Mouse (Mus musculus) embryonic facial prominence, embryonic 10.5 days (tissue): ENCODE results near the gene Fcer1g. TPM values are rescaled to one million over a fixed set of nuclear protein-coding genes. Genes with fewer than 3 reads are reported as not detected.
A peak's percentile ranks its signal among the peaks of the same experiment; 100 is the strongest.

Source experiments
- DNase-seq: peaks from one replicate; pipeline ENCODE4 v3.0.0-alpha.2; 2017; ENCODE audit warnings: low spot score
- H3K27ac ChIP-seq: fragments of 300-500 bp; sonication (generic); replicated peaks from 2 replicates; pipeline ENCODE4 v1.5.1; 2016; ENCODE audit warnings: mild to moderate bottlenecking
- H3K27me3 ChIP-seq: fragments of 300-500 bp; sonication (generic); replicated peaks from 2 replicates; pipeline ENCODE4 v1.6.1; 2016; ENCODE audit warnings: low read depth, mild to moderate bottlenecking; ENCODE audit not compliant: poor library complexity, severe bottlenecking
- H3K36me3 ChIP-seq: fragments of 300-500 bp; sonication (generic); replicated peaks from 2 replicates; pipeline ENCODE4 v1.6.1; 2016; ENCODE audit warnings: mild to moderate bottlenecking, moderate library complexity
- H3K4me1 ChIP-seq: fragments of 300-500 bp; sonication (generic); 2 replicates; pipeline ENCODE4 v1.6.1; 2016
- H3K4me3 ChIP-seq: fragments of 300-500 bp; sonication (generic); 2 replicates; pipeline ENCODE4 v1.5.1; 2016; ENCODE audit warnings: mild to moderate bottlenecking, moderate library complexity
- H3K9me3 ChIP-seq: fragments of 300-500 bp; sonication (generic); 2 replicates; pipeline ENCODE4 v1.6.1; 2016; ENCODE audit warnings: mild to moderate bottlenecking
- WGBS: fragments of 180-500 bp; shearing (Covaris S2); methylation state at CpG from one replicate; pipeline ENCODE4 v1.1.7; 2016; 5-methylcytosine and 5-hydroxymethylcytosine counted together
- polyA plus RNA-seq: library from polyadenylated mRNA; unstranded; fragments of >200 nt; fragmentation: Nextera tagmentation; extraction: Ambion mirVana; gene quantifications from 2 replicates; pipeline ENCODE4 v1.2.1, GENCODE M21; 2016

Gene Fcer1g
- polyA plus RNA-seq, 1 experiment from 2014 or later = 16.5 TPM

- Histone ChIP-seq H3K36me3 (peaks cover 23% of the 10 kb centered on the region), H3K27me3 (no peaks in the 10 kb centered on the region), H3K9me3 (no peaks in the 10 kb centered on the region), H3K4me3 (no peak overlapping the region), H3K27ac (no peak overlapping the region), H3K4me1 (peaks cover 24% of the 10 kb centered on the region)
- WGBS = 91% methylated on average over 18 of the region's 18 CpGs
- DNase-seq = no peak
Observed at GRCm38 (mm10) chr1:171216241-171216955, 17.8 kb downstream of the Fcer1g start.

- 71% methylated on average over 10 of the region's 10 CpGs for WGBS
Observed at GRCm38 (mm10) chr1:171213801-171214496, 20.2 kb downstream of the Fcer1g start, which contains the start of gene Nr1i3. Nr1i3 (plus strand) TSS chr1:171213970.

GRCm38 (mm10) chr1:171212854-171213253 is 21.3 kb downstream of the Fcer1g start:
- H3K27me3 ChIP-seq = no peaks in the 10 kb centered on the region
- H3K36me3 ChIP-seq = no peaks in the 10 kb centered on the region
- H3K4me1 ChIP-seq = peaks cover 20% of the 10 kb centered on the region
- no peaks in the 10 kb centered on the region for H3K9me3 ChIP-seq
- DNase-seq = no peak
- no peak overlapping the region for H3K4me3 ChIP-seq
- H3K27ac ChIP-seq = no peak overlapping the region
- WGBS = 38% methylated on average over 3 of the region's 3 CpGs

More at GRCm38 (mm10) chr1:171213801-171214496, 20.2 kb downstream of the Fcer1g start, which contains the start of gene Nr1i3:
- H3K27ac ChIP-seq = no peak within 1 kb of the TSS; the same call in 1 of the 2 replicates
- H3K27me3 ChIP-seq = no peaks in the 10 kb centered on the region
- peaks cover 8% of the 10 kb centered on the region for H3K36me3 ChIP-seq
- H3K9me3 ChIP-seq = no peaks in the 10 kb centered on the region
- no peak for DNase-seq
- peaks cover 20% of the 10 kb centered on the region for H3K4me1 ChIP-seq
- no peak within 1 kb of the TSS for H3K4me3 ChIP-seq

- DNase-seq = no peak
- no peaks in the 10 kb centered on the region for H3K9me3 ChIP-seq
- no peak overlapping the region for H3K27ac ChIP-seq
- no peaks in the 10 kb centered on the region for H3K36me3 ChIP-seq
- peaks cover 20% of the 10 kb centered on the region for H3K4me1 ChIP-seq
- no peaks in the 10 kb centered on the region for H3K27me3 ChIP-seq
- WGBS = 29% methylated on average over 4 of the region's 4 CpGs
- no peak overlapping the region for H3K4me3 ChIP-seq
Observed at GRCm38 (mm10) chr1:171209409-171209808, 24.8 kb downstream of the Fcer1g start.

GRCm38 (mm10) chr1:171205704-171206493 is 28.3 kb downstream of the Fcer1g start:
- DNase-seq = no peak
- 82% methylated on average over 6 of the region's 6 CpGs for WGBS
- Histone ChIP-seq H3K27me3 (0 out of 2 replicates have a peak, but pooled peaks cover 3% of the 10 kb centered on the region), H3K36me3 (no peaks in the 10 kb centered on the region), H3K4me1 (peaks cover 5% of the 10 kb centered on the region; the same call in 1 of the 2 replicates), H3K4me3 (no peak overlapping the region), H3K9me3 (no peaks in the 10 kb centered on the region), H3K27ac (no peak overlapping the region)

GRCm38 (mm10) chr1:171204249-171204644 is 29.9 kb downstream of the Fcer1g start:
- 54% methylated on average over 7 of the region's 7 CpGs for WGBS

GRCm38 (mm10) chr1:171203471-171204248 is 30.5 kb downstream of the Fcer1g start:
- no peak for DNase-seq
- Histone ChIP-seq H3K36me3 (no peaks in the 10 kb centered on the region), H3K4me1 (no peaks in the 10 kb centered on the region), H3K9me3 (no peaks in the 10 kb centered on the region), H3K4me3 (no peak overlapping the region), H3K27me3 (peaks cover 14% of the 10 kb centered on the region; the same call in 1 of the 2 replicates), H3K27ac (no peak overlapping the region)
- 55% methylated on average over 11 of the region's 11 CpGs for WGBS

More at GRCm38 (mm10) chr1:171204249-171204644, 29.9 kb downstream of the Fcer1g start:
- no peaks in the 10 kb centered on the region for H3K36me3 ChIP-seq
- H3K4me1 ChIP-seq = peaks cover under 1% of the 10 kb centered on the region; the same call in 1 of the 2 replicates
- no peak overlapping the region for H3K27ac ChIP-seq
- DNase-seq = no peak
- no peaks in the 10 kb centered on the region for H3K9me3 ChIP-seq
- H3K27me3 ChIP-seq = 0 out of 2 replicates have a peak, but pooled peaks cover 8% of the 10 kb centered on the region
- no peak overlapping the region for H3K4me3 ChIP-seq

- H3K36me3 ChIP-seq = no peaks in the 10 kb centered on the region
- no peak overlapping the region for H3K27ac ChIP-seq
- no peak for DNase-seq
- no peaks in the 10 kb centered on the region for H3K9me3 ChIP-seq
- peaks cover 42% of the 10 kb centered on the region for H3K27me3 ChIP-seq
- peaks cover 6% of the 10 kb centered on the region for H3K4me1 ChIP-seq
- no peak overlapping the region for H3K4me3 ChIP-seq
- WGBS = 94% methylated on average over 1 of the region's 1 CpGs
Observed at GRCm38 (mm10) chr1:171200769-171201168, 33.4 kb downstream of the Fcer1g start.

GRCm38 (mm10) chr1:171199532-171199931 is 34.6 kb downstream of the Fcer1g start:
- H3K36me3 ChIP-seq = no peaks in the 10 kb centered on the region
- H3K4me1 ChIP-seq = peaks cover 18% of the 10 kb centered on the region
- DNase-seq = no peak
- peaks cover 54% of the 10 kb centered on the region for H3K27me3 ChIP-seq
- H3K27ac ChIP-seq = no peak overlapping the region
- no peaks in the 10 kb centered on the region for H3K9me3 ChIP-seq
- 66% methylated on average over 1 of the region's 1 CpGs for WGBS
- no peak overlapping the region for H3K4me3 ChIP-seq

- H3K27ac ChIP-seq = no peak within 1 kb of the TSS
- H3K4me3 ChIP-seq = peak within 1 kb of the TSS; percentile 72
- H3K4me1 ChIP-seq = peaks cover 38% of the 10 kb centered on the region
- peaks cover 87% of the 10 kb centered on the region for H3K27me3 ChIP-seq
- under 1% methylated on average over 33 of the region's 33 CpGs for WGBS
- peak; percentile 80 for DNase-seq
- no peaks in the 10 kb centered on the region for H3K36me3 ChIP-seq
- H3K9me3 ChIP-seq = no peaks in the 10 kb centered on the region
Observed at GRCm38 (mm10) chr1:171195887-171196397, 38.2 kb downstream of the Fcer1g start, which contains the start of gene Pcp4l1. Pcp4l1 (minus strand) TSS chr1:171196268.

GRCm38 (mm10) chr1:171195046-171195822 is 38.9 kb downstream of the Fcer1g start:
- no peaks in the 10 kb centered on the region for H3K9me3 ChIP-seq
- peaks cover 94% of the 10 kb centered on the region for H3K27me3 ChIP-seq
- DNase-seq = peak; percentile 32
- H3K4me1 ChIP-seq = peaks cover 38% of the 10 kb centered on the region
- H3K4me3 ChIP-seq = peak overlapping the region; percentile 72
- no peak overlapping the region for H3K27ac ChIP-seq
- H3K36me3 ChIP-seq = no peaks in the 10 kb centered on the region
- WGBS = 4% methylated on average over 20 of the region's 20 CpGs
